Mouse (Mus musculus): ENCODE results near the gene Wee2.
A peak's percentile ranks its signal among the peaks of the same experiment; 100 is the strongest.

The Wee2 gene

DNA sequence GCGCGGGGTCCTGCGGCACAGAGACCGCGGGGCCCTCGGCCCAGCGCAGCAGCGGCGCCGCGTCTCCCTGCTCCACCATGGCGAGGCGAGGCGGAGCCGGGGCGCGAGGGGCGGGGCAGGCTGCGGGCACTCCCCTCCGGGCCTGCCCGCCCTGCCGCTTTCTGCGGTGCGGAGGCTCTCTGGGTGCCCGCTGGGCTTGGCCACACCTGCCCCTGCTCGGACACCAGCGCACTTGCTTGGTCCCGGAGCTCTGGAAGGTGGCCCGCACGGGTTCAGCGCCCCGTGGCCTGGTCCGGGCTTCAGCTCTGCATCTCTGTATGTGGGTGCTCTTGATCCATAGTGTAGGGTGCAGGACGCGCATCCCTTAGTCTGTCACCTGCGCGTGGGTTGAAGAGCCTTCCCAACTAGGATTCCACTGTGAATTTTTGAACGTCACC, 2.8 kb upstream of the Wee2 start, which contains the start of gene E330009J07Rik:
TSS of gene E330009J07Rik (minus strand) at position 89 of the 437 bp plus-strand sequence.
- DNase-seq (ENCODE audit: low spot score): peak; percentile 81

DNA sequence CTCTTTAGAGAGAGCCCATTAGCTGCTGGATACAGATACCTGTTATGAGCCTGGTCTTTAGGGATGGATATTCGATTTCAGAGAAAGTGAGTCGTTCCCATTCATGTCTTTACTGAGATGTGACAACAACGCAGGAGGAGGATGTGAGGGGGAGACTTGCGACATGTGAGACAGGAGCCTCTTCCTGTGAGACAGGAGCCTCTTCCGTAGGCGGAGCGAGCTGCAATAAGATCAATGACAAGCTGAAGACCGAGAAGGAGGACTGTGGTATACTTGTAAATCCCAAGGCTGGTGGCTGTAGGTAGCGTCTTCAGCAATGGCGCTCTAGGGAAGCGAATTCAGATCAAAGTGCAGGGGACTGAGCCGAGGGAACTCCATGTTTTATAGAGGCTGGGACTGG, 843 bp downstream of the Wee2 start:
- no peak for DNase-seq (ENCODE audit: low spot score)

- no peak for DNase-seq (ENCODE audit: low spot score)
These were observed 2.4 kb downstream of the Wee2 start for GRCm38 (mm10) chr6:40441276-40441675.

GRCm38 (mm10) chr6:40441755-40442154, 2.9 kb downstream of the Wee2 start:
- DNase-seq (ENCODE audit: low spot score): no peak

DNA sequence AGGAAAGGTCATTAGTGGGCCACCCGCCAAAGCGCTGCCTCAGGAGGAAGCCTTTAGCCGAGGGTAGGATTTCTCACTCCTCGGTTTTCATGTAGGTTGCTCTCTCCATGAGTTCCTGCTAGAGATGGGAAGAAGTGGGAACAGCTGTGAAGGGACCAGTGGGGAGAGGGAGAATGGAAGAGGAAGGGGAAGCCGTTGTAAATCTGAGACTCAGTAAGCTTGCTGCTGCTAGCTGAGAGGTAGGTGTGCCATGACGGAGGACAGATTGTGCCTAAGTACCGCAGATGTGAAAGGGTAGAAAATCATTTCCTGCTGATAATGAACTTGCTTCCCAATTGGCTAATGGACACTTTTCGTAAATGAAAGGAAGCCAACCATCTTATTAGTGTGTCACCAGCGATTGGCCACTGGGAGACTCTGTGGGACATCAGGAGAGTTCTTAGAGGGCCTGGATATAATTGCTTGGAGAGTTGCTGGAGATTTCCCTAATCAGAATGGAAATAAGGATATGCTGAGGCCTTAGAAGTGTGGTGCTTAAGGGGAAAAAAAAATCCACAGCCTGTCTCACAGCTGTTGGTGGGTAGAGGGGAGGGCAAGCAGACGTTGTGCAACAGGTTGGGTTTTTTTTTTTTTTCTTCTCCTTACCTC, 4.5 kb downstream of the Wee2 start:
- DNase-seq (ENCODE audit: low spot score): no peak

GRCm38 (mm10) chr6:40448626-40449025, 9.7 kb downstream of the Wee2 start:
- no peak for DNase-seq (ENCODE audit: low spot score)

GRCm38 (mm10) chr6:40454436-40455041, 15.7 kb downstream of the Wee2 start:
- no peak for DNase-seq (ENCODE audit: low spot score)

DNA sequence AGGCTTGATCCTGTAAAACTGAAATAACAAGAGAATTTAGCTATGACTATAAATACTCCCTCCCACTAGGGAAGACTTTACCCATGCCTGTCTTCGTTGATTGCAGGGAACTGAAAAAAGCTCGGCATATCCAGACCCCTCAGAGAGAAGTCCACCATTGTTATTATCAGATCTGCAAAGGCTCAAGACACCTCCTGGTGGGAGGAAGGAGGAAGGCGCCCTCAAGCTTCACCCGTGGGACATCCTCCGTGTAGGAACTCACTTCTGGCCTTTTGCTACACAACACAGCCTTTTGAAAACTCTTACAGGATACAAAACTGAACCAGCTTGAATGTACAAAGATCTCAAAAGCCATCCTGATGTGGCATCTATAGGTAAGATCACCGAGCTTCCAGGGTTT, 26.8 kb downstream of the Wee2 start:
- no peak for DNase-seq (ENCODE audit: low spot score)

GRCm38 (mm10) chr6:40470916-40471719, 32.2 kb downstream of the Wee2 start, which contains the start of gene Ssbp1:
Ssbp1 (plus strand) TSS chr6:40471352.
- DNase-seq (ENCODE audit: low spot score): peak; percentile 92

GRCm38 (mm10) chr6:40471720-40472010, 32.8 kb downstream of the Wee2 start:
- DNase-seq (ENCODE audit: low spot score): no peak

DNA sequence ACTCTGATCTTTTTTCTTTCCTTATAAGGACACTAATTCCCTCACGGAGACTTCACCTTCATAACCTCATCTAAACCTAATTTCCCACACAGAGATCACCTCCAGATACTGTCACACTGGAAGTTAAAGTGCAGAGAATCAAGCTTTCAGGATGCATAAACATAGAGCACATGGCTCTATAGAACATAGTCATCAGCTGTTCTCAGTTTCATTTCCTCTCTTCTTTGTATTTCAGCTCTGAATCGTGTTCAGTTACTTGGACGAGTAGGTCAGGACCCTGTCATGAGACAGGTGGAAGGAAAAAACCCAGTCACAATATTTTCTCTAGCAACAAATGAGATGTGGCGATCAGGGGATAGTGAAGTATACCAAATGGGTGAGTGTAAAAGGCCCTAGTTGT, 37.2 kb downstream of the Wee2 start:
- DNase-seq (ENCODE audit: low spot score): no peak

DNA sequence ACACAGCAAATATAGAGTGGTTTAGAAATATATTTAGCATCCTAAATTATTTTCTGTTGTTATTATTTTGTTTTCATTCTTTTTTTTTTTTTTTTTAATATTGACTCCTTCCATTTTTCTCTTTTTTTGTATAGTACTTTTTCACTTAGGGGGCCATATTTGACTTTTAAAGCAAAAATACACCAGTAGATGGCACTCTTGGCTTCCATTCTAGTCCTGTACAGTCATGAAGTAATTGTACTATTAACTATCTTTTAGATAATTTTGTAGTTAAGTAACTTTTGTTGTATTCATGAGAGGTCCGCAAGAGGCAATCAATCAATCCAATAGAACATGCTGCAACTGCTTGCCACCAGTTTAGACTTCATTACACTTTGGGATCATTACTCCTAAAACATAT, 40.8 kb downstream of the Wee2 start:
- DNase-seq (ENCODE audit: low spot score): no peak

DNA sequence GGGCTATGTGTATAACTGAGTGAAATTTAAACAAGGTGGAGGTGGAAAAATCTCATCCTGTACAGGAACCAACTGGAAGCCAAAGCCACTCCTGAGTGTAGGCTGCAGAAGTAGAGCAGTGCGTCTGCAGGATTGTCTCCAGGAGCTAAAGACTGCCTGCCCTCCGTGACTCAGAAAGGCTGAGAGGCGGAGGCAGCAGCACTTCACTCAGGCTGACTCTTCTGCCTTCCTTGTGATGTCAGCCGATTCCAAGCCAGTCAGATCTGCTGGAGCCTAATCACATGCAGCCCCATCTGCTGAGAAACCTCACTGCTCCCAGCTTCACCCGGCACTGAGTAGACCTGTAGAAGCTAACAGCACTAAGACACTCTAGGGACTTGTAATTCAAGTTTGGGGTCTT, 43.4 kb downstream of the Wee2 start:
- DNase-seq (ENCODE audit: low spot score): no peak

DNA sequence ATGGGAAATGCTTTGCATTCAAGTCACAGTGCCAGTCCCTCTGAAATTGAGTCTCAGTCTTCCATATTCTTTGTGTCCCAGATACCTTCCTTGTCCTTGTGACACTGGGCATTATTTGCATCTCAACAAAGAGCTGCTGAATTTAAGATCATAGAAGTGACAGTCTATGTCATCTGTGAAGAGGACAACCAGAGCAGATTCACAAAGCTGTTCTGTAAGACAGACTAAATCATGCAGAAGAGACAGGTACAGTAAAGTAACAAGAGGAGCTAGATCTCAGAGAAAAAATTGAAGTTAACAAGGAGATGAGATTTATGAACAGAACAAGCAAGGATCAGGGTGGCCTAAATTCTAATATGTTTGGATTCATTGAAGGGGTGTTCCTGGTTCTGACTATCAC, 52.0 kb downstream of the Wee2 start, which contains the start of gene Tas2r137:
TSS of gene Tas2r137 (plus strand) at position 301 of the 400 bp plus-strand sequence.
- no peak for DNase-seq (ENCODE audit: low spot score)

GRCm38 (mm10) chr6:40493229-40493628, 54.3 kb downstream of the Wee2 start, which contains the start of gene Tas2r108:
Tas2r108 (plus strand) TSS chr6:40493529.
- DNase-seq (ENCODE audit: low spot score): no peak

Data from urinary bladder, postnatal 14 days (tissue).